Mouse (Mus musculus) ES-E14 (cell line): ENCODE data around the gene Slc44a4.

Experiments used
- CHD2 ChIP-seq: IDR thresholded peaks from 2 replicates; pipeline ENCODE4 v1.6.1; 2014; ENCODE audit warnings: mild to moderate bottlenecking, low read depth, low read length, inconsistent platforms
- HCFC1 ChIP-seq: IDR thresholded peaks from 2 replicates; pipeline ENCODE4 v1.6.1; 2012; ENCODE audit warnings: low read length, inconsistent platforms, borderline replicate concordance; ENCODE audit not compliant: insufficient read depth
- ZC3H11A ChIP-seq: IDR thresholded peaks from 2 replicates; pipeline ENCODE4 v1.6.1; 2012; ENCODE audit warnings: low read depth, mild to moderate bottlenecking, inconsistent platforms, low read length, borderline replicate concordance
- ZNF384 ChIP-seq: IDR thresholded peaks from 2 replicates; pipeline ENCODE4 v1.6.1; 2012; ENCODE audit warnings: low read depth, low read length, inconsistent platforms

- TF ChIP-seq ZNF384 (no peak), HCFC1 (no peak), ZC3H11A (no peak), CHD2 (no peak)
Measured at GRCm38 (mm10) chr17:34932287-34932686, 18.0 kb downstream of the Slc44a4 start.
